Mouse (Mus musculus) v-Abl transformed pro-B cells (cell line): ENCODE data around the gene Cd3d.

Experiments
- in situ Hi-C, 2 experiments: fragments of 400-800 bp; cut with MboI; formaldehyde crosslinking; loops; one replicate each; pipeline ENCODE4 v1.15.1; 2025; ENCODE audit not compliant: unreplicated experiment in 2 of 2

Cd3d gene

DNA sequence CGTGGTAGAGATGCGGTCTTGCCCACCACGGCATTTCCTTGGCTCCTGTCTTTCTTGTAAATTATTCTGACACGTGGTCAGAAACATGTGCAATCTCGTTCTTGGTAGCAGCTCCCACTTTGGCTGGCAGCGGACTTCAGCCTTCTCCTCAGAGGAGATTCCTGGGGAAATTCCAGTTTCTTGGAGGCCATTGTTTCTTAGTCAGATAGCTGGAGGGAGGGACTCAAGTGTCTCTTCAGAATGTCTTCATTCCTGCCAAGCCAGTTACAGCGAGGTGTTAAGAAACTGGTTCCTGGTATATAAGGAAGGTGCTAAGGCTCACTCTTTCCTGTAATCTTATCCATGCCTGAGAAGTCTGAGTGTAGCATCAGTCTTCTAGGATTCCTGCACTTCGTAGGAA, 45.8 kb downstream of the Cd3d start:
- in situ Hi-C loops: loop anchor here (5.0 to 25.0 kb wide), 6 partner anchors 90 to 387 kb away; partner anchors contain the start of genes Fxyd2 (in 1 of the 2) and Scn2b (in 1 of the 2)

DNA sequence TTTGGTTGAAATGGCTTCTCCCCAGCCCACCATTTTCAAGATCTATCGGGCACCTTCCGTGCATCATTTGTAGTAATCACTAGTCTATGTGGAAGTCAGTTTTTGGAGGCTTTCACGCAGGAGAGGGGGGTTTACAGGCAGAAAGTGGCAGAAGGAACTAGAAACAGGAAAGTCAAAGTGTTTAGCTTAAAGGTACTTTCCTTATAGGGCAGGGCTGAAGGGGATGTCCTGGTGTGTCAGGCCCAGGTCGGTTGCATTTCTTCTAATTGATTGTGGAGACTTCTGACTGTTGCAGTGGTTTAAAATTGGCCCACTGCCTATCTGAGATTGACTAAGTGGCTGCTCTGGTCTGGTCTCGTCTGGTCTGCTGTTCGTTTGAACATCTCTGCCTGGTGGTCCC, 48.8 kb downstream of the Cd3d start:
- in situ Hi-C loops: loop anchor here in 1 of 2 experiments (25.0 kb wide), 1 partner anchor 257 kb away; no protein-coding TSS in a partner anchor

DNA sequence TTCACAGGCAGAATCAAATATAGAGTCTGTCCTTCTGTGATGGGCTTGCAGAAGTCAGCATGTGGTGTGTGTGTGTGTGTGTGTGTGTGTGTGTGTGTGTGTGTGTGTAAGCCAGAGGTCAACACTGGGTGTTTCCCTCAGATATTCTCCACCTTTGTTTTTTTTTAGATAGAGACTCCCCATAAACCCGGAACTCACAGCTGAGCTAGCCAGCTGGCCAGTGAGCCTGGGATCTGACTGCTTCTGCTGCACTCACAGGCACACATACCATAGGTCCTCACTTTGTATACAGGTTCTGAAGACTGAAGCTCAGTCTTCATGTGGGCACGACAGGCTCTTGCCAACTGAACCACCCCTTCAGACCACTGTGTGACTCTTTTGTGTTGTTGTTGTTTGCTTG, 50.7 kb downstream of the Cd3d start:
- in situ Hi-C loops: loop anchor here in 1 of 2 experiments (25.0 kb wide), 1 partner anchor 255 kb away; no protein-coding TSS in a partner anchor

DNA sequence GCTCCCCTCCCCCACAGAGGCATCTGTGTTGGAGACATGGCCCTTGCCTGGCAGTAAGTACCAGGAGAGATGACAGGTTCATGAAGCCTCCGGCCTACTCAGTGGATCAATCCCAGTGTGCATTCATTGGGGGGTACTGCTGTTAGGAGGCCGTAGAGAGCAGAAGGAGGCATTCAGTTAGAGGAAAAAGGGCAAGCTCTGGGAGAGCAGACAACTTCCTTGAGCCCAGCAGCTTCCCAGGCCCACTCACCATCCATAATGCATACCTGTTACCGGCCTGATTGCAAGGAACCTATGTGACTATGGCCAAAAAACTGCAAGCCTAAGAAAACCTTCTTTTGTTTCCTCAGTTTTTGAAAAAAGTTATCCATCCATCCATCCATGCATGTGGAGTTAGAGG, 52.9 kb downstream of the Cd3d start:
- in situ Hi-C loops: loop anchor here in 1 of 2 experiments (25.0 kb wide), 1 partner anchor 253 kb away; no protein-coding TSS in a partner anchor
